Mouse (Mus musculus): Measurements from ENCODE around the gene Sik3.

DNA sequence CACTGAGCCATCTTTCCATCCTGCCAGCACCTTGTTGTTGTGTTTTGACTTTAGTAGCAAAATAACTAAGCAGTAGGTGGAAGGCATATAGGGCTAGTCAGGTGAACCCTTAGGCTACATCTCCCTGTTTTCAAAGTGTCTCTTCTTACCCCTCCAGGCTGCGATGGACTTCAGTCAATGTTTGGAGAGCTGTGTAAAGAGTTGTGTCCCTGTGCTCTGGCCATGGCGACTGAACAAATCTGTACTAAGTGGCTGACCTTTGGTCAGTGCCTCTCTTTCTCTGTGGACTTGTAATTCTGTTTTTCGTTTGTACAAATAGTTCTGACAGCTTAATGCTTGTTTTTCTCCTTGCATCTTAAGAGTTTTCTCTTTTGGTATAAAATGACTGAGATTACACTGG lies 74.2 kb downstream of the Sik3 start:
- TF ChIP-seq POLR2A (IDR thresholded peaks at IDR 0.05; ENCODE audit: control insufficient read depth, low read depth, low read length) (no peak), CTCF (IDR thresholded peaks at IDR 0.05; ENCODE audit: control insufficient read depth, insufficient read depth, insufficient replicate concordance, low read depth, low read length) (no peak)
